Mouse (Mus musculus) kidney, adult 9 months (tissue): ENCODE results near the gene Lss.

Experiments
- DNase-seq: peaks from one replicate; pipeline ENCODE4 v3.0.0; 2022

The Lss gene

GRCm38 (mm10) chr10:76531375-76531774 lies at the start of gene Lss:
Gene Lss, plus strand, starts transcription at chr10:76531588.
- peak; percentile 98 for DNase-seq

DNA sequence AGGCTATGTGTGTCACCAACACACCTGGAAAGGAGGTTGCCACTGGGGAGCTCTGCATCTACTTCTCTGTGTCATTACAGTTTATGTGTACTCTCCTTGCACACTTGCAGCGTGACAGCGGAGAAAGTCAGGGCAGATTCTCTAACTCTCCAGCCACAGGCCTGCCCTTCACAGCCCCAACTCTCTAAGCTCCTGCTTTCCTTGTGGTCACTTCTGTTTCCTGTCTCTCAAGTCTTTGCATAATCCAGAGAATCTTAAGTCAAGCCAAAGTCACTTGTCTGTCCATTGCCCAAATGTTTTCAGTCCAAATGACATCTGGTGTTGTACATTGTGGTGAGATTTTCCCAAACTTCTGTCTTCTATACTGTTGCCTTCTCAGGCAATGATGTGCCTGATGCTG lies 45.1 kb upstream of the Lss start:
- DNase-seq: no peak

DNA sequence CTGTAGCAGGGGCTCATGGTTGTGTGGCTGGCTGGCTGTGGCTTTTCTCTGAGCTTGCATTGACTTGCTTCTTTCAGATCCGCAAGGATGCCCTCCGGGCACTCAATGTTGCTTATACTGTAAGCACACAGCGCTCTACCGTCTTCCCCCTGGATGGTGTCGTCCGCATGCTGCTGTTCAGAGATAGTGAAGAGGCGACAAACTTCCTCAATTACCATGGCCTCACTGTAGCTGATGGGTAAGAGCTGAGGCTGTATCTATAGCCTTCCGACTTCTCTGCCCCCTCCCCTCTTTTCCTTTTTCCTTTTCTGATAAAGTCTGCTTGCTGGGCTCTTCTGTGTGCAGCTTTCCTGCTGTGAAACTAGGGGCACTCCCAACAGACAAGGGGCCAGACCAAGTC lies 43.1 kb upstream of the Lss start:
- DNase-seq: no peak

DNA sequence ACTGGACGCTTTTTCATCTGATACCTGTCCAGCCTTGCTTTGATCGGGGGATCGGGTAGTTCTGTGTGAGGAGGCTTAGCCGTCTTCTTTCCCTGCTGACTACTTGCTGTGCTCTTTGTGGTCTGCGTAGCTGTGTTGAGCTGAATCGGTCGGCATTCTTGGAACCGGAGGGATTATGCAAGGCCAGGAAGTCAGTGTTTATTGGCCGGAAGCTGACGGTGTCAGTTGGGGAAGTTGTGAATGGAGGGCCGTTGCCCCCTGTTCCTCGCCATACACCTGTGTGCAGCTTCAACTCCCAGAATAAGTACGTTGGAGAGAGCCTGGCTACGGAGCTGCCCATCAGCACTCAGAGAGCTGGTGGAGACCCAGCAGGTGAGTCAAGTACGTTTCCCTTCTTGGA lies 42.2 kb upstream of the Lss start:
- no peak for DNase-seq

DNA sequence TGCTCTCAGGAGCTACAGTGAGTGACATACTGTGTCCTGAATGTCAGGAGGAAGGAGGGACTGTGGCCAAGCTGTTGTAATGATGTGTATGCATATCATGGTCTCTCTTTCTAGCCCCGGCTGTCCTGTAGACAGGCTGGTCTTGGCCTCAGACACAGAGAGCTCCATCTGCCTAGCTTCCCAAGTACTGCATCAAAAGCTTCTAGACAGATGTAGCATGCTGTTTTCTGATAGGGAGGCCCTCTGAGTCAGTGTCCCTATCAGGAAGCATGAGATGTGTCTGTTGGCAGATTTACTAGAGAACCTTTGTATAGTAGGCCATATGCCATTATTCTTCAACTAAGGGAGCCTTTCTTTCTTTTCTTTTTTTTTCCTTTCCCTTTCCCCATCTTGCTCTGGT lies 37.9 kb upstream of the Lss start:
- DNase-seq: no peak

DNA sequence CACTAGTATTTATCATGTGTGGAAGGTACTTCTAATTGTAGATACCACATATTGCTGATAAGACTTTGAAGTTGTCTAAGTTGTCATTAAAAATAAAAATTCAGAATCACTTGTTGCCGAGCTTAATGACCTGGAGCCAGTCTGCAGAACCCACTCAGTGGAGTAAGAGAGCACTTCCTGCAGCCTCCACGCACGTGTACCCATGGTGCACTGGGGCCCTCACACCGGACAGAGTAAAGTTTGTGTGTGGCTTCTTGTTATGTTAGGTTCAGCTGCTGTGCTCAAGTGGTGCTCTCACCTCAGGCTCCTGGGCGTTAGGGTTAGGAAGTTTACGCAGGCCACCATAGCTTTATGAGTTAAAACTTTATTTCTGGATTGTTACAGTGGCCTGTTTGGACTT lies 35.9 kb upstream of the Lss start:
- DNase-seq: no peak

GRCm38 (mm10) chr10:76496366-76496765 lies 35.0 kb upstream of the Lss start:
- no peak for DNase-seq

- DNase-seq: no peak
These were observed 33.9 kb upstream of the Lss start for GRCm38 (mm10) chr10:76497522-76497921.

DNA sequence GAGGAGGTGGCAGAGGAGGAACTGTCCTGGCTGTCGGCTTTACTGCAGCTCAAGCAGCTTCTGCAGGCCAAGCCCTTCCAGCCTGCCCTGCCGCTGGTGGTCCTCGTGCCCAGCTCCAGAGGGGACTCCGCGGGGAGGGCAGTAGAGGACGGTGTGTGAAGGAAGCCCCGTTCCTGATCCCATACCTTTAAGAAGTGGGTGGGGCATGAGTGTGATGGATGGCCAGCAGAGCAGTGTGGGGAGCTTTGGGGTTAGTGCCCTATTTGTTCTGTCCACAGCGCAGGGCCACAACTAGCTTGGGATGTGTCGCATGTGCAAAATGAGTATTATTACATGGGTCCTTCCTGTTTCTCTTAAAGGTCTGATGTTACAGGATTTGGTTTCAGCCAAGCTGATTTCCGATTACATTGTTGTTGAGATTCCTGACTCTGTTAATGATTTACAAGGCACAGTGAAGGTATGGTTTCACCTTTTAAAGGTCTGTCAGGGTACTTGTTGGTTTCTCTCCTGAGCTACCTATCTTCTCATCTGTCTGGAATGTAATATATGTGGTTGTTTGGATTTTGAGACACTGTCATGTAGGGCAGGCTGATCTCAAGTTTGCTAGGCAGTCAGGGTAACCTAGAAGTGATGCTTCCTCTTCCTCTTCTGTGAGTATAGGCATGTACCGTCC lies 27.0 kb upstream of the Lss start:
- DNase-seq: no peak

- no peak for DNase-seq
These were observed 25.5 kb upstream of the Lss start for GRCm38 (mm10) chr10:76505865-76506264.

DNA sequence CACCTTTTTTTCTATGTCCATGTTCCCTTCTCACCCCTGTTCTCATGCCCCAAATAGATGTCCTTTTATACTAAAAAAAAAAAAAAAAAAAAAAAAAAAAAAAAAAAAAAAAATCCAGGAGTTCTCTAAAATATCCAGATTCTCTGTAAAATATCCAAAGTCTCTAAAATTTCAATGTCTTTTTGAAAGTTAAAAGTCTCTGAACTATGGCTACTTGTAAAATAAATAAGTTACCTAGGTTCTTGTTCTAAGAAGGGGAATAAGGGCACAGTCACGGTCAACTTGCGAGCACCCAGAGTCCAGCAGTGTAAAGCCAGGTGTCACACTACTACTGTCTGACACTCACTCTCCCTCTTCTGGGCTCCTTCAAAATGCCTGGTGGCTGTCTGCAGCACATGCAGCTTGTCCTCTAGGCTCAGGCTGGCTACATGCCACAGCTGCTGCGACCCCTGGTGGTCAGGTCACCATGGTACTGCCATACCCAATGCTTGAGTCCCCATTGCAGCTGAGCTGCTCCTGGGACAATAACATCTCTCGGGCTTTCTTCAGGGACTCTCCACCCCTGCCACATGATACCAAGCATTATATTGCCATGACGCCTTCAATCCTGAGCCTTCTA lies 18.3 kb upstream of the Lss start:
- peak; percentile 76 for DNase-seq

DNA sequence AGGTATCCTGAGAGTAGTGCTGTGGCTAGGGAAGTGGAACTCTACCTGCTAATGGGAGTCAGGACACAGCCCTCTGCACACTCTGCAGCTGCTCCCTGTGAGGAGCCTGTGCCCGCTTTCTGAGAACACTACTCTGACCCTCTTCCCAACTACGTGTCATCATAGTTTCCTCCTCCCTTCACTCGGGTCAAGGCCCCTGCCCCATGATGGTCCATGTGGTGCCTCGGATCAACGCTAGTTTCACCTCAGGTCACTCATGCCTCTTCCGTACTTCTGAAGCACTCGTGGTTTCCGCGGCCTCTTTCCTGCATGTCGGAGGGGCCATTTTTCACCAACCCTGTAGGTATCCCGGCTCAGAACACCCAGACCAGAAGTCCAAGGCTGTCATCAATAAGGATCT lies 466 bp upstream of the Lss start:
- no peak for DNase-seq

DNA sequence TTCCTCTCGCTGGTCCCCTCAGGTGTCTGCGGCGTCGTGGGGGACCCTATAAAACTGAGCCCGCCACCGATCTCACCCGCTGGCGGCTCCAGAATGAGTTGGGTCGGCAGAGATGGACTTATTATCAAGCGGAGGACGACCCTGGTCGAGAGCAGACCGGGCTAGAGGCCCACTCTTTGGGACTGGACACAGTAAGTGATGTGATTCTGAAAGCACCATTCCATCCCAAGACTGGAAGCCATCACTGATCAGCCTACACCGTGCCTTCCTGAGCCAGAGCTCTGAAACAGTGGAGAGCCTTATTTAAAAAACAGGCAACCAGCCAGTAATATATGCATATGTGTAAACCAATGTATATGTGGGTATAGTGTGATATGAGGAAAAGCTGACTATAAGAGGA lies 440 bp downstream of the Lss start:
- no peak for DNase-seq

DNA sequence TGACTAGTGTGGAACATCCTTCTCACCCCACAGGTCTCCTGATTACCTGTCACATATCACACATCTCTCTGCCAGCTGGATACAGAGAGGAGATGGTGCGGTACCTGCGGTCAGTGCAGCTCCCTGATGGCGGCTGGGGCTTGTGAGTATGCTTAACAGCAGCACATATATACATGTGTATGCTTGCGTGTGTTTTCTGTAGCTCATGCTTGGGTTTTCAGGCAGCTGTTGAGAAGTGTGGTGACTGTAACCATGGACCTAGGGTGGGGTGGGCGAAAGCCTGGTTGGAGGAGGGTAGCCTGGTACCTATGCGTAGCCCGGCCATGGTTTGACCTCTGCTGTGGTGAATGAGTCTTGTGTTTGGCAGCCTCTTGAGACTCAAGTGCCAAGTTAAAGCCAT lies 4.1 kb downstream of the Lss start:
- DNase-seq: no peak

DNA sequence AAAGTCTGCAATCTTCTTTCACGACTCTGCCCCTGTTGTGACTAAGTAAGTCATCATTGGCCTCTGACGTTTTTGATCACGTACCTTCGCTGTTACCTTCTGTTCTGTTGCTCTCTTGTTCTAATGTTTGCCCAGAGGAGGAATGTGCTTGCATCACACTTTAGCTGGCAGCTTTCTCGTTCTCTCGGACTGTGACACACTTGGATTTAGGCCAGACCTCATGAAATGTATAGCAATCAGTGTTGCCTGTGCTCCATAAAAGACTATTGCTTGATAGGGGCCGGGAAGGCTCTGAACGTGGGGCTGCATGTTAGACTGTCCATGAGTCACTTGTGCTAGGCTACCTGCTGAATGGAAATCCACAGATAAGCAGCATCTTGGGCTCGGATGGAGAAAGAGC lies 6.2 kb downstream of the Lss start:
- no peak for DNase-seq

DNA sequence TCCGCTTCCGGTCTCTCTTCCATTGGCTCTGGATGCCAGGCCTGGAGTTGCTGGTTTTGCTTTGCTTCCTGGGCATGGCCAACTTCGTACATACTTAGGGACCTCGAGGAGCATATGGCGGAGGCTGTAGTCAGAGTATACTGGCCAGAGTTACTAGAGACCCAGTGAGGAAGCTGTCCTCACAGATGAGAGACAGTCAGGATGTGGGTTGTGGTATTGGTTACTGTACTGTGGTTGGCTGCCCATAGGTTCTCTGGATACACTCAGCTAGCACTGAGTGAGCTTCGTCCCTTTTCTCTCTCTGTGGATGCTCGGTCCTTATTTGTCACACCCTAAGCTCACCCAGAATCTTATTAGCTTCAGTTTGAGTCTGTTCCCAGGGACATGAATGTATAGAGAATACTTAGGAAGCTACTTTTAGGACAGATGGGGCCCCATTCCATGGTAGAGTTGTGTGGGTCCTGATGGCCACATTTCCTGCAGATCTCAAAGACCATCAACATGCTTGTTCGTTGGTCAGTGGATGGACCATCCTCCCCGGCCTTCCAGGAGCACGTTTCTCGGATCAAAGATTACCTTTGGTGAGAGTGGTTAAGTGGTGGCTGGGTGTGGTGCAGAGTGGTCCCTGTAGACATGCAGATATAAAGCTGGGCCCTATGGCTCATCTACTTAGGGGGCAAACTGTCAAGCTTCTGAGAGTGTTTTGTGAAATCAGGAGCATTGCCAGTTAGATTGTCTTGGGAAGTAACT lies 10.1 kb downstream of the Lss start:
- DNase-seq: no peak

- DNase-seq: no peak
These were observed 11.4 kb downstream of the Lss start for GRCm38 (mm10) chr10:76542636-76543375.

DNA sequence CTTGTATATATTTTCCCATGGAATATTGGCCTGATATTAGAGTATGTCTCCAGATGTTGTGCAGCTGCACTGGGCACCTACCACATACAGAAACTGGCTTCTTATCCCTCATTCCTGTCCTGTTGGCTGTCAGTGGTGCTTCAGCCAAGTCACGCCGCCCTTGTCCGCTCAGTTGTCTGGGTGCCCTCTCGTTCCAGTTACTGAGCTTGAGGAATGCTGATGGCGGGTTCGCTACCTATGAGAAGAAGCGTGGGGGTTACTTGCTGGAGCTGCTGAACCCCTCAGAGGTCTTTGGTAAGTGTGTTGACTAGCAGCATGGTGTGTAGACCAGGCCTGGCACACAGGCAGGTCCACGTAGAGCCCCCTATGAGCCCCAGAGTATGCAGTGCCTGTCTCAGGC lies 15.2 kb downstream of the Lss start:
- no peak for DNase-seq

GRCm38 (mm10) chr10:76548218-76548617 lies 16.8 kb downstream of the Lss start:
- DNase-seq: no peak

GRCm38 (mm10) chr10:76550458-76550857 lies 19.1 kb downstream of the Lss start:
- DNase-seq: peak; percentile 22

GRCm38 (mm10) chr10:76551556-76551955 lies 20.2 kb downstream of the Lss start:
- no peak for DNase-seq

DNA sequence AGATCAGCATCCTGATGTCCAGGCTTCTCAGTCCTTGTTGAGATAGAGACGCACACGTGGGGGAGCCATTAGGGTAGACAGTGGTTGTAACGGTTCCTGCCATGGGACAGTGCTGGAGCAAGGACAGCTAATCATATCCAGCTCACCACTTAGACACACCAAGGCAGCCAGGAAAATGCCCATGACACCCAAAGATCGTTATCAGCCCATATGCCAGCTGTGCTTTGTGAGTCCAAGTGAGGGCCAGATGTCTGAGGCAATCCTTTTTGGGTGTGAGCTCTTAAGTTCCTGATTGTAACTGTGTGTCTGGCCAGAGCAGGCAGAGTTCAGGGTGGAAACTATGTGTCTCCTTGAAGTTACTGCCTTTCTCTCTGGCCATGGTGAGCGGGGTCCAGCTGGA lies 22.7 kb downstream of the Lss start:
- no peak for DNase-seq

DNA sequence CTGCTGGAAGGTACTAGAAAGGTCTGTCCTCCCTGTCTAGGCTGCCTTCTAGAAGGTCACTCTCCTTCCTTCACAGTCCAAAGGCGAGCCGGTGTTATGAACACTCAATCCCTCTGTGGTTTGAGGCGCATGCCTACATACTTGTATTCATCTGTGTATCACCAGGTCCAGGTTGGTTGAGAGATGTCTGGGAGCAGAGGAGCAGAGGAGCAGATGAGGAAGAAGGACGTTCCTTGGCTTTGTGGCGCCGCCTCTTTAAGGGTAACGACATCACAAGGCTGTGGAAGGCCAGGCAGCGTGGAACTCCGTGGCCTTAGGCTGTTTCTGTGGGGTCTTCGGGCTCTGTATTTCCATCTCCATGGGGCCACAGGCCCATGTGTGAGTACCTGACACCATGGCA lies 30.6 kb downstream of the Lss start, which contains the start of gene Spatc1l:
Spatc1l (plus strand) TSS at position 301 of the 400 bp plus-strand sequence.
- DNase-seq: no peak
